Mouse (Mus musculus) urinary bladder, adult 18-20 months (tissue): ENCODE measurements around the gene Cd300lf.

ENCODE experiments used
- DNase-seq, 2 experiments: peaks; one replicate each; pipeline ENCODE4 v3.0.0; 2022; ENCODE audit warnings: low spot score in 2 of 2, mixed read lengths in 2 of 2

Gene Cd300lf

DNA sequence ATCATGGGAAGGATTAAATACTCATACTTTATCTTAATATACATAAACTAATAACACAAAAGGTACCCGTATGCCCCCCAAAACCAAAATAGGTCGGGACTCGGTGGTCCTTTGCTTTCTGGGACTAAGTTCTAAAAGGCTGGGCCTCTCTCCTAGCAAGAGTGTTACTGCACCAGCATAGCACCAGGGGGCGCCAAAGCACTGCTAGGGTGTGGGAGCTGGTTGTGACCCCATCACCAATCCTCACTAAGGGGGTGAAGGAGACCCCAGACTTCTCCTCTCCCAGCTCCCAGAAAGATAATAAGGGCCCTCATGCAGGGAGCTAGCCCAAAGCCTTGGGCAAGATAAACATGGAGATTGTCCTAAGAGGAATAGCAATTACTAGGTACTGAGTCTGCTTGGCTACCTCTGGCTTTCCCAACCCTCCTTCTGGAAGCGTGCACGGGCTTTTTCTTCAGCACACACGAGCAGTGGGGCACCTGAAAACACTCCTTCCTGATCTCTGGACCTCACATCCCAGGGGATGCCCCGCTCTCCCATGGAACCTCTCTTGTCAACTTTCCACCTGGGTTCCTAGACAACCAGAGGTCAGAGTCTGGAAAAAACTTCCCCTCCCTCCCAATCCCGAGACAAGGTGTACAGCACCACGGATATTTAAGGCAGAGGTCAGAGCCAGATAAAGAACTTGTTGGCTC, 27.2 kb upstream of the Cd300lf start:
- peak in 1 of 2 experiments; percentile 81 for DNase-seq

DNA sequence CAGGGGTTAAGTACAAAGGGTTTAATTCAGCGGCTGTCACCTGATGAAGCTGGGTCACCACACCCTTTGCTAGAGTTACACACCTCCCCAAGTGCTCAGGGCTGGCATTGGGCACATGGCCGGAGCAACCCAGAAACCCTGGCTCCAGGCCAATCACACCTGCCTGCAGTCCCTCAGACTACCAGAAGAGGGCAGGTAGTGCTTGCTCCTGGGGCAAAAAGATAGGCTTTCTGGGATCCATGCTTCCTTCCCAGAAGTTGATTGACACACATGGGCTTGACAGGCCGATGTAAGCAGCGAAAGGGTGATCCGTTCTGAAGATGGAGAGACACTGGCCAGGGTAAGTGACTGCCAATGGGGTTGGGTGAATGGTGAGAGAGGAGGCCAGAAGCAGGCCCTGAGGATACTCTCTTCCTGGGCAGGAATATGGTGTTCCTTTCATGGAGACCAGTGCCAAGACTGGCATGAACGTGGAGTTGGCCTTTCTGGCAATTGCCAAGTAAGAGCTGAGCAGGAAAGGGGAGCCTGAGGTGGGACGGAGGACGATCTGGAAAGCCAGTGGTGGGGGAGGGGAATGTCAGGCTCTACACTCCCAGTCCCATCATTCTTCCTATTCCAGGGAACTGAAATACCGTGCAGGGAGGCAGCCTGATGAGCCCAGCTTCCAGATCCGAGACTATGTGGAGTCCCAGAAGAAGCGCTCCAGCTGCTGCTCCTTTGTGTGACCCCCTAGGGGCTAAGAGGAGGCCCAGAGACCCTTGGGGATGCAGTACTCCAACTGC, 26.4 kb upstream of the Cd300lf start:
- DNase-seq, result peak; percentile 76 to 98

DNA sequence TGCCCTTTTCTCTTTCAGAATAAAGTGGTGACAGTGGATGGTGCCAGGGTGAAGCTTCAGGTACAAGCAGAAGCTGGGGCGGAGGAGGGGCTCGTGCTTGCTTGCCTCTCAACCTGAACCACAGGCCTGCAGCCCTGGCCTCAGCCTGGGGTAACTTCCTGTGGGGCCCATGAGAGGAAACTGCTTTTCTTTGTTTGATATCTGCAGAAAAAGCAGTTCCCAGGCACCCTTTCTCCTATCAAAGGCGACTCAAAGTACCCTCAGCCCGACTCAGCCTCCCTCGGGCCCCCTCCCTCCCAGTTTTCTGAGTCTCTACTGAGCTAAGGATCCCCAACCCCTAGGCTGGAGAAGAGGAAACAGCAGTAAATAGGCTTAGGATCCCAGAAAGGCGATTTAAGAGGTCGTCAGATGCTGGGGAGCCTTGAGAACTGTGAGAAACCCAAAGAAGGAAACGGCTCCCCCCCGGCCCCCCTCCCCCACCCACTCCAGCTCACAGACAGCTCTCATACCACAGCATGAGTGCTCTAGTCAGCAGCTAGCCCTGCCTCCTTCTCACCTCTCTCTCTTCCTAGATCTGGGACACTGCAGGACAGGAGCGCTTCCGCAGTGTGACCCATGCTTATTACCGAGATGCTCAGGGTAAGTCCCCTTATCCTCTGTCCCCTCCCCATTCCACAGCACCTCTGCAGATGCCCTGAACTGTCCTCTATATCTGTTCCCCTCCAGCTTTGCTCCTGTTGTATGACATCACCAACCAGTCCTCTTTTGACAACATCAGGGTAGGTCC, 24.3 kb upstream of the Cd300lf start:
- no peak for DNase-seq

DNA sequence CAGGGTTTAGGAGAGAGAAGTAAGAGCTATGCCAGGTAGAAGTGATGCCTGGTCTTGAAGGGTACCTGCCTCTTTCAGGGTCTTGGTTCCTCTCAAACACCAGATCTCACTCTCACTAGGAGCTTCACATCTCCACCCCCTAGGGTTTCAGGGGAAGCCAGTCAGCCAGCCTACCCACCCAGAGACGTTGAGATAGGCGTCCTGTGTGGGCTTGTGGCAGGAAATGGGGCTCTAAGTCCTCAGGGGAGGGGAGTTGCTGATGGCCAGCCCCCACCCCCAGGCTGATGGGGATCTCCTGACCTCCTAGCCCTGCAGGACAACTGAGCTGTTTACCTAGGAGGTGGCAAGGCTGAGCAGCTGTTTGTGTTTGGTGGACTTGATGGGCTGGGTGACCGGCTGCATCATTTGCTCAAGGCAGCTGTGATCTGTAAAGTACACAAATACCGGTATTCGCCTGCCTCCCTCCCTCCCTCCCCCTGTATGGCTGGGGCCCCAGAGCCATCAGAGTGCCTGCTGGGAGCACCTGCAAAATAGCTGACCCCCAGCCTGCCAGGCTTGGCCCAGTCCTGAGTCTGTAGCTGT, 21.4 kb upstream of the Cd300lf start:
- DNase-seq, result no peak

DNA sequence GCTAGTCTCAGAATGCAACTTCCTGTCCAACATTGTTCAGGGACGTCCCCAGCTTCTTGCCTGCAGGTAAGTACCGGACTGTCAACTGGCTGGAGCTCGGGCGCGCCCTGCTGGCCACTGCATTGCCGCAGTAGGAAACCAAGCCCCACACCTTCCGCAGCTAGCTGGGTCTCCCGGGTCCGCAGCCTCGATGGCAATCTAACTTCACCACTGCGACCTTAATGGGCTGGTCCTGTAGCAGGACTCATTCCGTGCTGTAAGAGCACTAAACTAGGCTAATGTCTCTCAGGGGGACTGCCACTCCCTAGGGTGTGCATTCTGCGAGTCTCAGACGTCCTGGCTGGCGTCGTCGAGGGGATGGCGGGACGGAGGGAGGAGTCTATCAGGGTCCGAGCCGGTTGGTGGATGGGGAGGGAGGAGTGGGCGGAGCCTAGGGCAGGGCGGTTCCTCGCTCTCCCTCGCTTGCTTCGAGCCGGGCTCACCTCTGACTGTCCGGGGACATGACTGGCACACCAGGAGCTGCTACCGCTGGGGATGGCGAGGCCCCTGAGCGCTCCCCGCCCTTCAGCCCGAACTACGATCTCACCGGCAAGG, 20.0 kb upstream of the Cd300lf start:
- DNase-seq, result peak; percentile 68 to 83

DNA sequence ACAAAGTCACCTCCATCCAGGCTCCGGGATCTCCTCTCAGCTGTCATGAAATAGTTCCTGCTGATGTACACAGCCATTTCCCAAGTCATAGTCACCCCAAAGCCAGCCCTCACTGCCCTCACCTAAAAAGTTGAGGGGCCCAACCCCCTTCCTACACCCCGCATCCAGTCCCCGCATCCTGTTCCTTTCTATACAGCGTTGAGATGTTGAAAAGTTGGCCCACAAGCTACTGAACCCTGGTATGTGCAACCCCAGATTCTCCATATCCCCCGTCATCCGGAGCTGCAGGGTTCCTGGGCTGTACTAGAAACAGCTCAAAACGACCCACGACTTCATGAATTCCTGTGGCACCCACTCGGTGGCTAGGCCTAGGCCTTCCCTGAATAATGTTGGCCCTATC, 19.3 kb upstream of the Cd300lf start:
- no peak for DNase-seq

DNA sequence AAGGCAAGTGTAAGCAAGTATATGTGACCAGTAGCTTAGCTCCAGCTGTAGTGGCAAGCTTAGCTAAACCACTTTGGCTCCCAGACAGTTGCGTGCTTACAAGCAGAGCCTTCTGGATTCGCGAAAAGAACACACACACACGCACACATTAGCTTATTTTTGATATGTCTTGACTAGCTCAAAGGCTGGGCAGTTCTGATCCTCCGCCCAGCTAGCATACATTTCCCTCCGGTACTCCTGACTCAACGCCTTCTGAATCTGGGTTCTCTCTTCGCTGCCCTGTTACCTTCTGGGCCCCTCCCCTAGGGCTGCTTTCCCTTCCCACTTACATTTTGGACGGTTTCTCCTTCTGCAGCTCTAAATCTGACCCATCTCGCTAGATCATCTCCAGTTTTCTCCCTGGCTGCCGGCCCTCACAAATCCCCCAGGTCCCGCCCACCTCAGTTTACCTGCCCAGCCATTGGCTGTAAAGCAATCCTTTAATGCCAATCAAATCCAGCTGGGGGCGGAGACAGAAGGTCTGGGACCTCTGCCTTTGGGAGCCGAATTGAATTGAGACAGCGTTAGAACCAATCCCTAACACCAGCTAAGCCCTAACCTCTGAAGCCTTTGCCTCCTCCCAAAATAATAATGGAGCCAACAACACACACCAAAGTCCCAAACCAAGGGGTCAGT, 18.1 kb upstream of the Cd300lf start:
- DNase-seq, result no peak

DNA sequence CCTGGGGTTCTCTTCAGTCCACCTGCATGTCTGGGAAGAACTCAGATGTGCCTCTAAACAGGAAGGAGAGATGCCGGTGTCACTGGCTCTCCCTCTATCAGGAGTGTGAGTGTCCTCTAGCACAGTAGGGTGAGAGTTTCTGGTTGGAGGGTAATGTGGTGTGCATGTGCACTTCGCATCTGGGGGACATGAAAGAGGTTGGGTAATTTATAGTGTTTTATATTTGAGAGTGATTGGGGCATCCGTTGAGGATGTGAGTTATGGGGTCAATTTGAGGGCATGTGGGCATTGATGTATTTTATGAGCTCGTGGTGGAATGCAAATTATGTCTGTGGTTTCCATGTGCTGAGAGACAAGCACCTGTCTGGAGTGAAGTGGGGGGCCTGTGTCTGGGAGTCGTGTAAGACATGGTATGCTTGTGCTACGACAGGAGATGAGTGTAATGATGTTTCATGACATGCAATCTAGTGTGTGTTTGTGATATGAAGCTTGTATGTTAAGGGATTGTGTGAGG, 17.0 kb upstream of the Cd300lf start:
- DNase-seq, result no peak

DNA sequence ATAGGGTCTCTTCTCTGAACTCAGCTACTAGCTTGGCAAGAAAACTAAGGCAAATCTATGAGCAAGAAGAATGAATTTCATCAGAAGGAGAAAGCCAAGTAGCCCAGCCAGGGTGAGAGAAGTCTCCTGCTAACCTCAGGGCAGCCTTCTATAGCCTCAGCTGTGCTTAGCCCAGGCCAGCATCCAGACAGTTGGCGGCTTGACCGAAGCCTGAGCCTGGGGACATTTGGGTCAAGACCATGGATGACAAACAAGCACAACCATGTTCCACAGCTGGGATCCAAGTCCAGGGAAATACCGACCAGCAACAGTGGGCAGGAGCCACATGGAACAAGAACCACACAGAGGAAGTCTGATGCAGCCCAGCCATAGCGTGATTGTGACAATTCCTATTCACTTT, 14.0 kb upstream of the Cd300lf start:
- no peak for DNase-seq

DNA sequence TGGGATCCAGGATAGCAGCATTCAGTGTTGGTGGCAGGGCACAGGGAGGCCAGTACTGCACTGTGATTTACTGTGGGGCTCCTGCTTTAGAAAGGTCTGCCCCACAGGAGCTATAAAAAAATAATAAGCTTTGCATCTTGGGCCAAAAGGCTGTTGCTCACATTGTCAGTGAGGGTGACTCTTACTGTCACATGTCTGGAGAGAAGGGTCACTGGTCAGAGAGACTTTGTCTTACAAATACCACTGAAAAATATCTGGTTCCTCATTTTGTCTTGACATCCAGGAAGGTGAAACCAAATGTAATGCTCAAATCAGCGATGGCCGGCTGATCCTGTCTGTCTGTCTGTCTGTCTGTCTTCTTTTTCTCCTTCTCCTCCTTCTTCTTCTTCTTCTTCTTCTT, 8.2 kb upstream of the Cd300lf start:
- no peak for DNase-seq

DNA sequence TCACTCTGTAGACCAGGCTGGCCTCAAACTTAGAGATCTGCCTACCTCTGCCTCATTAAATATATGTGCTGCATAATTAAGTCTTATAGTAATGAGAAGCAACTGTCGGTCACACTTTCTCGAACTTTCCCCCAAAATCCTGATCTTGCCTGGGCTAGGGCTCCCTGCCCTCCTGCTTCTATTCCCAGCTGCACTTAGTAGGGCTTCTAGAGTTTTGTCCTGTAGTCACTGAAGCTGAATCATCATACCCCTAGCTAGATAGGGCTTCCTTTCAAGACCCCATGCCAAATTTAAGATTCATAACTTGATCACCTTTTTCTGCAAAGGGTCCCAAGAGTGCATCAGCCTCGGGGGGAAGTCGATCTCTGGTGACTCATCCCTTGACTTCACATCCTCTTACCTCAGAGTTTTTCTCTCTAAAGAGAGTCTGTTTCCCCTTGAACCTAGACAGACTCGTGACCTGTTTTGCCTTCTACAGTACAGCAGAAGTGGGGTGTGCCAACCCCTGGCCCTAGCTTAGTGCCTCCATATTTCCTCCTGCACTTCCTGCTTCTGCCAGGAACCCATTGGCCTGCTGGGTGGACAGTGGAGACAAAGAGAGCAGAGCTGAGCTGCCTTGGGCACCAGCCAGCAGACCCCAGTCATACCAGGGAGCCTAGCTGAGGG, 4.9 kb upstream of the Cd300lf start:
- no peak for DNase-seq

DNA sequence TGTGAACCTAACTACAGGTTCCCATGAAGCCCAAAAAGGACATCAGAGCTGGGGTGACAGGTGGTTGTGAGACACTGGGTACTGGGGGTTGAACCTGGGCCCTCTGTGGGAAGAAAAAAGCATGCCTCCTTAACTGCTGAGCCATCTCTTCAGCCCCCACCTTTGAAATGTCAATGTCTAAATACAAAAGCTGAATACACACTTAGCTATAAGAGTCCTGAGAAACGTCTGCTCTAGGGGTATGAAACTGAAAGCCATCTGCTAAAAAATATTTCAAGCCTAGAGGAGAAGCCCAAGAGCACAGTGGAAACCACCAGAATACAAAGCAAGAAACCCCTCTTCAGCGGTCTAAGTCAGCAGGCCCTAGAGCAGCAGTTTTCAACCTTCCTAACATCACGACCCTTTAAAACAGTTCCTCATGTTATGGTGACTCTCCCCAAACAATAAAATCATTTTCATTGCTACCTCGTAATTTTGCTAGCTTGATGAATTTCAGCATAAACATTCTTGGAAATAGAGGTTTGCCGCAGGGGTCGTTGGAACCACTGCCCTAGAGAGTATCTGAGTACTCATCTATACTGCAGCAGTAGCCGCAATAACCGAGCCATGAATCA, 1.9 kb downstream of the Cd300lf start:
- no peak for DNase-seq

DNA sequence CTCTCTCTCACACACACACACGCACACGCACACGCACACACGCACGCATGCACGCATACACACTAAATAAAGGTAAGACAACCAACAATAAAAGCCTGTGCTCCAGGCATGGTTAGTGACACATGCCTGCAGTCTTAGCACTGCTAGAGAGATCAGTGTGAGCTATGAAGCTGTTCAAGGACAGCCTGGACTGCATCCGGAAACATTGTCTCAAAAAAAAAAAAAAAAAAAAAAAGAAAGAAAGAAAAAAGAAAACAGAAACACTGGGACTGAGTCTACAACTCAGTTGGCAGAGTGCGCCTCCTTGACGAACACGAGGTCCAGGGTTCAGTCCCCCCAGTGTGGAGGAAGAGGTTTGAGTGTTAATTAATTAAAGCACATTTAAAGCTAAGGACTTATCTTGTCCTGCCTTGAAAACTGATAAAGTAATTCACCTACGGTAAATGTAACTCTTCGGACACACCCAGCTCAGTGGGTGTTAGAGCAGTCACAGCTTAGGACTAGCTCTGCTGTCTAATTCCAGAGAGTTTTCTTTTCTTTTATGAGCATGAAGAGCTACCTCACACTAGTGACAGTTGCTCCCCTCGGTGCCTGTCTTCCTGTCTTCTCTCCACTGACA, 4.2 kb downstream of the Cd300lf start:
- DNase-seq, result no peak

DNA sequence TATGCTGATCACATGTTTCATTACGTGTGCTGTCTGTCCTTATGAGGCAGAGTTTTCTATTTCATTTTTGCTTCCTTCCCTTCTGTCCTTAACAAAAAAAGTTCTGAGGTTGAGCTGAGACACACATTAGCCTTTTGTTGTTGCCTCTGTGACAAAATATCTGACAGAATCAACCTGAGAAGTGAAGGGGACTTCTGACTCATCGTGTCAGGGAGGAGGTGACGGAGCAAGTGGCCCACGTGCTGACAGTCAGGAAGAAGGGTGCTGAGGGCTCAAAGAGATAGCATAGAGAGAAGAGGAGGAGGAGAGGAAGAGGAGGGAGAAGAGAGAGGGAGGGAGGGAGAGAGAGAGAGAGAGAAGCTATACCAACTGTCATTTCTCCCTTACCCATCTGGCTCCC, 5.3 kb downstream of the Cd300lf start:
- no peak for DNase-seq

DNA sequence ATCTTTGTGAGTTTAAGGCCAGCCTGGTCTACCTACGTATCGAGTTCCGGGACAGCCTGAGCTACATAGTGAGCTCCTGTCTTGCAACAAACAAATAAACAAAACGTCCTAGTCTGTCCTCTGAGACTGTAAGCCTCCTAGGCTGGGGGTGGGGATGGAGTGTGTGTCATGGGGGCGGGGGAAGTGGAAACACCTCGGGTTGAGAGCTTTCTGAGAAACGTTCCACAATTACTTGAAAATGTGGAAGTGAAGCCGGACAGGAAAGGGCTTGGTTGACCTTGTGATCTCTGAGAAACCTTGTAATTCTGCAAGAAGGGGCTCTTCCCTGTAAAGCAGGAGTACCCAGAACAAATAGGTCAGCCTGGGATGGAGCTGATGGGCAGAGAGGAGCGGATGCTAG, 14.4 kb downstream of the Cd300lf start:
- no peak for DNase-seq

DNA sequence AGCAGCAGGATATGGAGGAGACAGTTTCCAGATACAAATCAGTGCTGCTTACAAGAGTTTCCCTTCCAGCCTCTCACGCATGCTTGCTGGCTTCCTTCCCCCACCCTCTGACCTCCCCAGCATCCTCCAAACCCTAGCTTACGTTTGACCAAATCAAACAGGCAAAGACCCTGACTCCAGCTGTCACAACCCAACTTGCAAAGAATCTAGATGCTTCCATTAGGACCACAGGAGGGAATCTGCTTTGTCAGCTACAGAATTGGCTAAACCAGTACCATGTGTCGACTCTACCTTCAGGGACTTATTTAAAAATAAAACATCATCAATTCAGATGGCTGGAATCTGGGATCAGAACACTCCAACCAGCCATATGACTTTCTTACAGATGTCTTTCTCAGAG, 21.6 kb downstream of the Cd300lf start:
- no peak for DNase-seq

DNA sequence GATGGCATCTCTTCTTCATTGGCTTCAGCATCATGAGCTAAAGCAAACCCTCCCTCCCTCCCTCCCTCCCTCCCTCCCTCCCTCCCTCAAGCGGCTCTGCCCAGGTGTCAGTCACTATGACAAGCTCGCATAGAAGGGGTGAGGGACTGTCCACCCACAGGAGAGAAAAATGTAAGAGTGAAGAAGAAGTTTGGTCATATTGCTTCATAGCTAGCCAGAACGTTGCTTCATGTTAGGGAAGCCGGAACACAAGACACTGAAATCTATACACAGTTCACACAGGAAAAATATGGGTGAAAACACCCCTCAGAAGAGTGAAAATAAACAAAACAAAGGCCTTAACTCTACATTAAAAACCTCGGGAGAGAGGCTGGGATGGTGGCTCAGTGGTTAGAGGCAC, 23.5 kb downstream of the Cd300lf start:
- DNase-seq, result no peak

DNA sequence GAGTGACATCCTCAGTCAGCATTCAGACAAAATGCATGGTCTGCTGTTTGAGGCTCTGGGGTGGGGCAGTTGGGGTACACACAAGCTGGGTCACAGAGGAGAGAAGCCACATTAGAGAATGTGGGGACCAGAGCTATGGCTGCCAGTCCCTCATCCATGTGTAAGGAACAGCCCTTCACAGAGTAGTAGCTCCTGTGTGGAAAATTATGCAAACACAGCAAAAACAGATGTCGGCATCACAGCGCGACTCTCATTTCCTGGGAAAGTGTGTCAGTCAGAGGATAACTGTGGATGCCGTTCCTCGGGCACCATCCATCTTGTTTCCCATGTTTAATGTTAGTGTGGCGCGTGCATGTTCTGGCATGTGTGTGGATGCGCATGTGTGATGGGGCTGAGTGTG, 25.6 kb downstream of the Cd300lf start:
- DNase-seq, result no peak

DNA sequence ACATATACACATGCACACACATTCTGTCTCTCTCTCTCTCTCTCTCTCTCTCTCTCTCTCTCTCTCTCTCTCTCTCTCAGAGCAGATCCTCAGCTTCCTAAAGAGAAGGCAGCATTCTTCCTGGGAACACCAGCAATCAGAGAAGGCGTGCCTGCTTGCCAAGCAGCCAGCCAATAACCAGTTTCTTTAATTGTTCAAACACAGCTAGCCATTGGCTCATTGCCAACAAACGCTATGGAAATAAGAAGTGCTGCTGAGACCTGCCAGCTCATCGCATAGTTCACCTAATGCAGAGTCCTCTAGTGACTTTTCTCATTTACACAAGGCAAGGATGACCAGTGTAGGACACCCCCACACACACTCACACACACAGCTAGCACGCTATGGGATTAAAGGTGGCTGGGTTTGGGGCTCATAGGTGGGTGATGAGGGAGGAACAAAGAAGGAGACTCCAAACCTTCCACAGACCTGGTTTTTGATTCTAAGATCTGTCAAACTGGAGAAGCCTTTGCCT, 26.3 kb downstream of the Cd300lf start:
- no peak for DNase-seq
